Mouse (Mus musculus): Measurements from ENCODE around the gene Nusap1. TPM values are rescaled to one million over a fixed set of nuclear protein-coding genes. Genes with fewer than 3 reads are reported as not detected.

Gene Nusap1
- polyA plus RNA-seq, 1 experiment from 2014 or later = 19.6 TPM

Other genes with a start within 250 kb of the Nusap1 start
- gene Ino80, start 140.6 kb upstream of the Nusap1 start, polyA plus RNA-seq (2015; fragmentation: Nextera tagmentation; extraction: Ambion mirVana) = 3.2 and 3.4 TPM in 2 replicates
- gene Exd1, start 70.7 kb upstream of the Nusap1 start, polyA plus RNA-seq (2015; fragmentation: Nextera tagmentation; extraction: Ambion mirVana) = 0.55 and 0.58 TPM in 2 replicates
- gene Chp1, start 70.6 kb upstream of the Nusap1 start, polyA plus RNA-seq (2015; fragmentation: Nextera tagmentation; extraction: Ambion mirVana) = 63.0 and 64.3 TPM in 2 replicates
- gene Oip5, start 171 bp downstream of the Nusap1 start, polyA plus RNA-seq (2015; fragmentation: Nextera tagmentation; extraction: Ambion mirVana) = 6.1 and 7.4 TPM in 2 replicates
- gene Ndufaf1, start 44.5 kb downstream of the Nusap1 start, polyA plus RNA-seq (2015; fragmentation: Nextera tagmentation; extraction: Ambion mirVana) = 43.0 and 43.2 TPM in 2 replicates
- gene Rtf1, start 56.8 kb downstream of the Nusap1 start, polyA plus RNA-seq (2015; fragmentation: Nextera tagmentation; extraction: Ambion mirVana) = 71.2 and 74.3 TPM in 2 replicates
- gene Itpka, start 124.0 kb downstream of the Nusap1 start, polyA plus RNA-seq (2015; fragmentation: Nextera tagmentation; extraction: Ambion mirVana) = 0.17 and 0.21 TPM in 2 replicates
- gene Ltk, start 142.1 kb downstream of the Nusap1 start, polyA plus RNA-seq (2015; fragmentation: Nextera tagmentation; extraction: Ambion mirVana) = 0.91 and 1.4 TPM in 2 replicates
- gene Rpap1, start 169.2 kb downstream of the Nusap1 start, polyA plus RNA-seq (2015; fragmentation: Nextera tagmentation; extraction: Ambion mirVana) = 22.2 and 22.6 TPM in 2 replicates
- 19.4 and 20.0 TPM in 2 replicates for gene Tyro3, start 179.4 kb downstream of the Nusap1 start, polyA plus RNA-seq (2015; fragmentation: Nextera tagmentation; extraction: Ambion mirVana)

Data from hindbrain, embryonic 13.5 days (tissue).